Mouse (Mus musculus) erythroblast, adult 5-6 weeks (primary cell): ENCODE measurements around the gene Ets2. TPM values are rescaled to one million over a fixed set of nuclear protein-coding genes. Genes with fewer than 3 reads are reported as not detected.
"Not testable (repeated sequence)": the region's sequence is repeated elsewhere in the genome, so short reads cannot be mapped to it uniquely, and the experiment has no call there.

ENCODE experiments used
- ATAC-seq: replicated peaks from 2 replicates; pipeline ENCODE4 v1.8.0; 2016; ENCODE audit warnings: moderate number of reproducible peaks, mild to moderate bottlenecking, moderate TSS enrichment, inconsistent platforms; ENCODE audit not compliant: poor library complexity, low FRiP score, severe bottlenecking
- total RNA-seq, 2 experiments: library from RNA; stranded (forward) in 1 of 2; stranded (reverse) in 1 of 2; fragments of 150-400 nt in 1 of 2; fragments of 200-764, 138-1000 nt in 1 of 2; gene quantifications; 2 replicates each; pipeline versions ENCODE4 v1.2.3 to v1.2.4; 2015 to 2017; ENCODE audit warnings: low replicate concordance in 2 of 2

The Ets2 gene
- total RNA-seq, 2 experiments from 2014 or later: 2.6 to 4.6 TPM

DNA sequence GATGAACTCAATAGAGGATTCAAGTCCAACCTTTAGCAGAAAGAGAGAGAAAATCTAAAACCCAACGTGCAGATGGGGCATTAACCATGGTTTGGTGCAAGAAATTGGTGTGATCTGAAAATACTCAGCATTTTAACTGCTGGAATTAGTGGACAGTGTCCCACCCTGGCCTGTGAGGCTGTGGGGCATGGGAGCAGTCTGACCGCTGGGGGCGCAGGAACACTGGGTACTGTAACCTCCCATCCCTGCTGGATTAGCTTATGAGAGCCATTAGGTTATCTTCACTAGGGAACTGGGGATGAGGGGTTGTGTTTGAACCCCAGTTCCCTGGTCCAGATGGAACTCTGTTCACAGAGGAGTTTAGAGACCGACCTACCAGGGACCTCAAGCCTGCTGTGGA lies 13.9 kb upstream of the Ets2 start:
- ATAC-seq: no peak

DNA sequence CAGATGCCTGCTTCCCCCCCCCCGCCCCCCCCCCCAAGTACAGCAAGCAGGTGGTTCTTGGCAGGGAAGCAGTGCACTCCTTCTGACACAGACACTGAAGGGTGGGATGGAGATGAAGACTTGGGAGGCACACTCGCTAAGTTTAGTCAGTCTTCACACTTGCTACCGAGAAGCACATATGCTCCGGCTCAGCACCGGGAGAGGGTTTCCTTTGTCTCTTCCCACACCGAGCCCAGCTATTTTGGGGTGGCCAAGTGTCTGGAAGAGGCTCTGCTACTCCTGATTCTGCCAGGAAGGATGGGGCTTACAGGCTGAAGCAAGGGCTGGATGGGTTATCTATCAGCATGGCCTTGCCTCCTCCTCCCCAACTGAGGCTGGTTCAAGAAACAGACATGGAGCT lies 5.3 kb upstream of the Ets2 start:
- ATAC-seq: no peak

DNA sequence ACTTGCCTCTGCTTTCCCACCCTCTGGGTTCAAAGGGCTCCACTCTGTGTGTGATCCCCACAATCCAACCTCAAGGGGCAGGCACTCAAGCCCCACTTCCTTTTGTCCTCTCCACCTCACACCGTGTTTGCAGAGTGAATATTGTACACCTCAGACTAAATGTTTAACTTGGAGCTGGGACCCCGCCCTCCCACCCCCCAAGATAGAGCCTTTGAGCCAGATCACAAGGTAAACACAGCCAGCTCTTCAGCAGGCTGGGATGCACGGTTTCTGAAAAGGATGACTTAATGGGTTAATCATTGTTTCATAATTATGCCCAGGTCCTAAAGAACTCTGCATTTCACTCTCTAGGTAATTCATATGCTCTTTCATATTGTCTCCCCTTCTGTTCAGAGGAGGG lies 2.2 kb upstream of the Ets2 start:
- ATAC-seq: no peak

DNA sequence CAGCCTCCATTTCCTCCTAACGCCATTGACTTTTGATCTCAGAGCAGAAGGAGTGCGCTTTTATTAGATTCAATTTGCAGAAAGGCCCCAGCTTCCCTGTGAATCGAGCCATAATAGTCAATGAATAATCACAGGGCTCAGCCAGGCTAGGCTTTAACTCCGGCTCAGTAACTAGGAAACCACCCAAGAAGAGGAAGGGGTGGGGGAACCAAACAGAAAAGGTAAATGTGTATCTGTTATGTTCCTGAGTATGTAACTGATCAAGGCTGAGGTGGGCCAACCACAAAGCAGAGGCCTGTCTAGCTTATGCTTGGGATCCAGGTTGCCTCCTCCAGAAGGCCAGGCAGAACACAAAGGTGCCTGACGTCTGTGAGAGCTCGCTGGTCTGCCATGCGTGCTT lies 1.7 kb upstream of the Ets2 start:
- ATAC-seq: no peak

DNA sequence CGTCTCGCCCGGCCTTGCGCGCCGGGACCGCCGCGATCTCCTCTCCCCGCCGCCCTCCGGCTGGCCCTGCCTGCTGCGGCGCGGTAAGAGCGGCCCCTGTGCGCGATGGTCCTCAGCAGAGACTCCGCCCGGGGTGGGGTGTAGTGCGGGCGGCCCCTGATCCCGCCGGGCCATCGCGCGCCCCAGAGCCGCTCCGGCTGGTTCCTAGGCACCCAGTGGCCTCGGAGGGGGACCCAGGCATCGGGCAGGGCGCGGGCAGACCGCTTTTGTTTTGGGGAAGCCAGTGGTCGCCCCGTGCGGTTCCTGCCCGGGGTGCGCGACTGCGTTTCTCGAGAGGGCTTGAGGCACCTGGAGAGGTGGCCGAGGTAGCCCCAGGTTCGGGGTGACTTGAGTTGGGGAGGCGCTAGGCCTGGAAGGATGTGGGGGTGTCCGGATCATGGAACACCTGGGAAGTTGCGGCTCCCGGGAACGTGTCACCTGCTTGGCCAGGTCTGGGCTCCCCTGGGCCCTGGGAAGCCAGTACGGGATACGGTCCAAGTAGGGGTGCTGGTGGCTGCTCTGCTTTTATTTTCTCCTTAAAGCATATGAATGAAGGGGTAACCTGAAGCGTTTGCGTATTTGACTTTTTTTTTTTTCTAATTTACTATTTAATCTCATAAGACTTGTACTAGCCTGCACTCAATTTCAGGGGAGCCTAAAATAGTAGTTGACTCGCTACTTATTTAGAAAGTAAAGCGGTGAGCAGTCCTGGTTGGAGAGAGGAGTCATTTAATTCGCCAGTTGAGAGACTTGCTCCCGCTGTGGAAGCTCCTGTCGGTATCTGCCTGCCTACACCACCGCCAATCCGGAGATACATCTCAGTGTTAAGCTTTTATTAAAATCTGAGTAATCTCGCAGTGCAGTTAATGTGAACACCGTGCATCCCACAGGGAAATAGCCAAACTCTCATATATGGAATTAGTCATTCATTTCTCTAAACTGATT lies 979 bp downstream of the Ets2 start:
- ATAC-seq: no peak

DNA sequence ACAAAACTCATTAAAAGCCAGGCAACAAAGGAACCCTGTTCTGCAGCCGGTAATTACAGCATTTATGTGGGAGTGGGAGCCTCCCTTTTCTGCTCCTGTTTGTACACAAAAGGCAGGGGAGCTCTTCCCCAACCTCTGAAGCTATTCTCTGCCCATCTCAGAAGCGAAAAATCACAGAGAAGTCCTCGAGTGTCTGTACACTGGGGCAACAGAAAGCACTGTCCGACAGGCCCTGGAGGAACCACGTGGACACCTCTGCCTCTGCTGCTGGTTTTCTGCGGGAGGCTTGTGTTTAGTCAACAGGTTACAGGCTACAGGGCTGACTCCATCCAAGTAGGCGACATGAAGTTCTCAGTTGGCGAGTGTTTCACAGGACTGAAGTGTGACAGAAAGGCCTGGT lies 2.1 kb downstream of the Ets2 start:
- no peak for ATAC-seq

DNA sequence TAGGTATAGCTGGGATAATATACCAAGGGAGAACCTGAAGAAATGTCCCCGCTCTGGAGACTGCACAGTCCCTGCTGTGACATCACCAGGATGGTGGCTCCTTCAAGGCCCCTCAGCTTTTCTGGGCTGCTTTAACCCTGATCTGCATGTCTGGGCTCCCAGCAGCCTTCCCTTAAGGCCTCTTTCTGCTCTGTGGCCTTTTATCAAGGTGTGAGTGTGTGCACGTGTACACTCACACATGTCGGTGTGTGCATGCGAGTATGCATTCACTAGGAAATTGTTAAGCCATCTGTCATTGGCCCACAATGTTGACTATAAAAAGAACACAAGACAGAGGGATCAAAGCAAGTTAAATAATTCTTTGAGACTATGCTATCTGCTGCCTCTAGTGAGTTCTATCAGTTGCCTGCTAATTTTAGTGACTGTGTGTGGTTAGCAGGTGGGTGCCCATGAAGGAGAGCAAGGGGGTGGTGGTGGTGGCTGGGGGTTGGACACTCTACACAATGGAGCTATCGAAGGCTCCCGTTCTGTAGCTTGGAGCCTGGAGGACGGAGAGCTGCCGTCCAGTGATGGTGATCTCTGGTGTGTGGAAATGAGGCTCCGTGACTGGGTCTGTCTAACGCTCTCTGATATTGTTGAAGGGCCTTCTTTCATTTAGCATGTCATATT lies 2.9 kb downstream of the Ets2 start:
- ATAC-seq: no peak

DNA sequence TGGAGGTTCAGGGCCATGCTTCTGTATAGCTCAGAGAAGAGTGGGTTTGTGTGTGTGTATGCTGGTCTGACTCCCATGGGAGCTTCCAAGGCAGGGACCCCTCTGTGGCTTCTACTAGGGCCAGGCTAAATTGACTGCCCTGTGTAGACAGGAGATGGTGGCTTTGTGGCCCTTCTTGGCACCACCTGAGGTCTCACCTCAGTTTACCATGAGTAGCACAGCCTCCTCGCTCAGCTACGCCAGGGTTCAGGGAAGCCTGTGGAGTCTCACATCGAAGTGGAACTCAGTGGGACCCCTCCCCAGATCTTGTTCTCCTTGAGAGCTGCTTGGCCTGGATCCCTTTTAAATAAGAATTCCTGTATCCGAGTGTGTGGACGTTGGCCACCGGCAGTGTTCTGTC lies 3.9 kb downstream of the Ets2 start:
- no peak for ATAC-seq

DNA sequence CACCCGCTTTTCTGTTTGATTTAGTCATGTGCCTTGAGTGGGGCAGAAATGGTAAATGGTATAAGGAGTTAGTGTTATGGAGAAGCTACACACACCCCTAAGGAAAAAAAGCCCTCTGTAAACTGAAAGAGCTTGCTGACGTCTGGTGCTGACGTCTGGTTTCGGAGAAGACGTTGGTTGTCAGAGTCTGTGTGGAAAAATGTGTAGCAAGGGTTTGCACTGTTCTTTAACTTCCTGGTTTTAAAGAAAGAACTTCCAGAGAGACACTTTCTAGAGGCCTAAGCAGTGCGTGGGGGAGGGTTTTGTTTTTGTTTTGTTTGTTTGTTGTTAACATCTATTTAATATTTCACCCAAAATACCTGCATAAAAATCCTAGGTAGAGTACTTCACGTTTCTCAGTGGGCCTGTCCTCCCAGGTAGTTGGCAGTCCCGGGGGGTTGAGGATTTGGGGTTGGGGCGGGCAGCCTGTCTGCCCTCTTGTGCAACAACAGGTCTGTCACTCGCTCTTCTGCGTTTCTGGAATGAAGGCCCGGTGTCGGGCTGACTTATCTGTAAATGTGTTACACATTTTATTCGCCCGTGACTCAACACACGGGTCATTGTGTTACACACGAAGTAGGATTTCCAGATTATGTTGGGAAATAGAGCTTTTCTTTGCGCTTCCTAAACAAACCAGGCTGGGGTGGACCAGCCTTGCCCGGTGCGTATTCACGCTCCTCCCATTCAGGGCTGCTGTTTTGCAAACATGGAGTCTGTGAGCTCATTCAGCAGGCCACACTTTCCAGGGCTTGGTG lies 6.5 kb downstream of the Ets2 start:
- ATAC-seq: no peak

DNA sequence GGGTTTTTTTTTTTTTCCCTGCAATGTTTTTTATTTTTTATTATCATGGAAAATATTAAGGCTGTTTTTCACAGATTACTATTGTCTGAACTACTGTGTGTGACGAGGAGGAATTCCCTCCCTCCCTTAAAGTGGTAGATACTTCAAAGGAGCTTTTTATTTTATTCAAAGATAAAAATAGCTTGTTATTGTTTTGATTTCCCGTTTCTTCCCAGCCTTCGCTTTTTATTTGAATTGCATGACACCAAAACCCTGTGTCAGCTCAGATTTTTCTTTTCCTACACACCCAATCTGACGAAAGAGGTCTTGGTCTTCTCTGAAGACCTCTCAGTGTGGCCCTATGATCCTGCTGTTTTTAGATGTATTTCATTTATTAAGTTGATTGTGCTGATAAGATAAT lies 7.3 kb downstream of the Ets2 start:
- ATAC-seq: no peak

DNA sequence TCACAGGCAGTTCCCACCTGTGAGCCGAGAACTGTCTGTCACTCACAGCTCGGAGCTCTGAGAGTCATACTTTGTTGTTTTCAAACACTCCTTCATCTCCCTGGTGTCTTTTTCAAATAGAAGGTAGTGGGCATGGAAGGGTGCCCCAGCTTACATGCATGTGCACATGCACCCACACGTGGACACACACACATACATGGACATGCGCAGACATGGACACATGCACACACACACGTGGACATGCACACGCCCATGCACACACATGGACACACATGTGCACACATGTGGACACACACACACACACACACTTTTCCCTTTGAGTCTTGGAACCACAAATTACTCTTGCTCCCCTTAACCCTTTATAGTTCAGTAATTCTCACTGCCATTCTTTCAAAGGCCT lies 8.3 kb downstream of the Ets2 start:
- ATAC-seq: no peak

DNA sequence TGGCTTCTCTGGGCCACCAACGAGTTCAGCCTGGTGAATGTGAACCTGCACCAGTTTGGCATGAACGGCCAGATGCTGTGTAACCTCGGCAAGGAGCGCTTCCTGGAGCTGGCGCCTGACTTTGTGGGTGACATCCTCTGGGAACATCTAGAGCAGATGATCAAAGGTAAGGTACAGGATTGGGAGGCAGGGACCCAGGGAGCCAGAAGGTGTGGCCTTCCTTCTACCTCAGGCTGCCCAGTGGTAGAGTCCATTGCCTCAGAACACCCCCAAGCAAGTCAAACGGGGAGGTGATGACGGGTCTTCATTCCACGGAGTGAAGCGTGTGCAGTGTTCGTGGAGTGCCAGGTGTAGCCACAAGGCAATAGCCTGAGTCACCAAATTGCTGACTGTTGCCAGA lies 10.2 kb downstream of the Ets2 start:
- no peak for ATAC-seq

DNA sequence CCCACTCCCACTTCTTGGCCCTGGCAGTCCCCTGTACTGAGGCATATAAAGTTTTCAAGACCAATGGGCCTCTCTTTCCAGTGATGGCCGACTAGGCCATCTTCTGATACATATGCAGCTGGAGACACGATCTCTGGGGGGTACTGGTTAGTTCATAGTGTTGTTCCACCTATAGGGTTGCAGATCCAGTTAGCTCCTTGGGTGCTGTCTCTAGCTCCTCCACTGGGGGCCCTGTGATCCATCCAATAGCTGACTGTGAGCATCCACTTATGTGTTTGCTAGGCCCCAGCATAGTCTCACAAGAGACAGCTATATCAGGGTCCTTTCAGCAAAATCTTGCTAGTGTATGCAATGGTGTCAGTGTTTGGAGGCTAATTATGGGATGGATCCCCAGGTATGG lies 11.2 kb downstream of the Ets2 start:
- ATAC-seq: not testable (repeated sequence)

DNA sequence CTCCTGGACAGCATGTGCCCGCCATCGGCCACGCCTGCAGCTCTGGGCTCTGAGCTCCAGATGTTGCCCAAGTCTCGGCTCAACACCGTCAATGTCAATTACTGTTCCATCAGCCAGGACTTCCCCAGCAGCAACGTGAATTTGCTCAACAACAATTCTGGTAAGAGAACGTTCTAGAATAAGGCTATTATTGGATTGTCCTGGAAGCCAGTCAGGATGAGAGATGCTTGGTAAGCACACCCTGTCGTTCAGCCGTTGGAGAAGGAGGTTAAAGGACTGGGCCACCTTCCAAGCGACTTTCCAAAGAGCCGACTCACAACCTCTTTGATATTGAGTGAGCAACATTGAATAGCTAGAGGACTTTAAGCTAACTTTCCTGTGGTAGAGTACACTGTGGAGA lies 13.2 kb downstream of the Ets2 start:
- no peak for ATAC-seq

DNA sequence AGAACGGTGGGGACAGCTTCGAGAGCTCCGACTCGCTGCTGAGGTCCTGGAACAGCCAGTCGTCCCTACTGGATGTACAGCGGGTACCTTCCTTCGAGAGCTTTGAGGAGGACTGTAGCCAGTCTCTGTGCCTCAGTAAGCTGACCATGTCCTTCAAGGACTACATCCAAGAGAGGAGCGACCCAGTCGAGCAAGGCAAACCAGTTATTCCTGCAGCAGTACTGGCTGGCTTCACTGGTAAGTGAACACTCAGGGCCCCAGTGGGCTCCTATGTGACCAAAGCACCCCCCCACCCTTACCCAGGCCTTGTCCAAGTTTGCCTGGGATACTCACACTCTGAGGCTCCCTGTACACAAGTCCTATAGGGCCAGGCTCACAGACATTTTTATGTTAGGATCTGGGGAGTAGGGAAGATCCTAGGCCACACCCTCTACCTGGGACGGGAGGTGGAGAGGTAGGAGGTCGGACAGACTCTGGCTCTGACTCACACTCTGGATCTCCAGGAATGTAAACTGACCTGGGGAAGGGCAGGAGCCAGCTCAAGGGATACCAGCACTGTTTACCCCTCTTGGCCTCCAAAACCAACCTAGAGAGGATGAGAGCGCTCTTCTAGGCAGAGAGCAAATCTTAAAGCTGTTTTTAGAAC lies 14.3 kb downstream of the Ets2 start:
- ATAC-seq: no peak

DNA sequence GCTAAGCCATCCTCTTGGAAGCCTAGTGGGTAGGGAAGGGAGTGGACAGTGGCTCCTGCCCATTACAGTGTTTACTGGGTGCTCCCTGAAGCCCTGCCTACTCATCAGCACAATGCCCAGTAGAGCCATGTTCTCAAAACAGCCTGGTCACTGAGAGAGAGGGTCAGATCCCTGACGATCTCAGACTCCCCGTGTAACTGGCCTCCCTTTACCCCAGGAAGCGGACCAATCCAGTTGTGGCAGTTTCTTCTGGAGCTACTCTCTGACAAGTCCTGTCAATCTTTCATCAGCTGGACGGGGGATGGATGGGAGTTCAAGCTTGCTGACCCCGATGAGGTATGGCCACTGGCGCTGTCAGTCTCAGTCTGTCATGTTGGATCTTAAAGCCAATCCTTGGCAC lies 15.8 kb downstream of the Ets2 start:
- ATAC-seq: no peak

DNA sequence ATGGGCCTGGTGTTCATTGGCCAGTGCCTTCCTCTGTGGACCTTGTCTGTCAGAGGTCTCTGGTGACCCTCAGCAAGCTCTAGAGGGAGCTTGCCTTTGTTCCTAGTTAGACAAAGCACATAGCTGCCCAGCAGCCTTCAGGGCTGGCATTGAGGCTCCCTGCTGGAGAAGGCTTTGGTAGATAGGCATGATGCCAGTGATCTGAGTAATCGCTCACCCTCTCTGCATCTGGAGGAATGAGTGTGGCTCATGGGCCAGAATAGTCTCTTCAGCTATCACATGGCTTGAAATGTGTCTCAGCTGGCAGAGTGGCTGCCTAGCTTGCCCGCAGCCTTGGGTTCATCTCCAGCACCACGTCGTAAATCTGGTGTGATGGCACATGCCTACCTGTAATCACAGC lies 16.2 kb downstream of the Ets2 start:
- ATAC-seq: no peak

DNA sequence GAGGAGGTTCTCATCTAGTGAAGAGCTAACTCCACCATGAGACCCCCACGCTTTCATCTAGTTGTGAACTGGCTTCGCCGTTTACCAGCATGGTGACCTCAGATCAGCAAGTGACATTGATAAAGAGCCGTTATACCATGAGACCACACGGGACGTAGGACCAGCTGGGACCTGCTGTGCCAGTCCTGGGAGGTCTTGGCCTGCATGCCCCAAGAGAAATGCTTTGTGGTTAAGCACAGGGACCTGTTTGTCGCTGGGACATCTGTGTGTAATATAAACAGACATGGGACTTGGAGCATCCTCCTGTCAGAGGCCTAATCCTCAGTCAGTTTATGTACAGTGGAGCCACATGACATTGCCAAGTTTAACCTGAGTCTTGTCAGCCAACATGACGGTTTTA lies 18.7 kb downstream of the Ets2 start:
- no peak for ATAC-seq

DNA sequence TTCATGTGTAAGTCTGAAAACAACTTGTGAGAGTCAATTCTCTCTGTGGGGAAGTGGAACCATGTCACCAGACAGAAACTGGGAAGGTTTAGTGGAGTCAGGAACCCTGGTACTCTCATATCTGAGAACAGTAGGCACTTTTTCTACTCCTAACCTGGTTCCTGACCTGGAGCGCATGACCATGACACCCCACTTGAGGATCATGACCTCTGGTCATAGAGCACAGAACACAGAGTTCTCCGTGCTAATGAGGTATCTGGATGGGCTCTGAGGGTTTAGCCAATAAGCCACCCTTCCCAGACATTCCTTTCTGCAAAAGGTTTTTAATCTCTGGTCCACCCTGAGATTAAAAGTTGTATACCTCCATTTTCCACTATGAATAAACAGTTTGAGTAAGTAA lies 22.4 kb downstream of the Ets2 start:
- no peak for ATAC-seq

DNA sequence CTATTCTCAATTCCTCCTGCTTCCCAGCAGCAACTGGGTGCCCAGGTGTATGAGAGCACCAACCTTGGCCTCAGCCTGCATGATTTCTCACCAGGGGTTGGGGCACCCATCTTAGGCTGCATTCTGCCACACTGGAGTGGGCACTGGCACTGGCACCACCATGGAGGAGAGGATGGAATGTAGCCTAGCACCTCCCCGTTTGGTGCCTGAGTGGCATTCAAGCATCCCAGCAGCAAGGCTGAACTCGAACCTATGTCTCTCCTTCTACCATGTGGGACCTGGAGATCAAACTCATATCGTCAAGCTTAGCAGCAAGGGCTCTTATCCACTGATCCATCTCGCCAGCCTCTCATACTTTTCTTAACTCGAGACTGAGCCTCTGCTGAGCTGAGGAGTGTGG lies 22.9 kb downstream of the Ets2 start:
- ATAC-seq: no peak
